Mouse (Mus musculus) limb, embryonic 15.5 days (tissue): ENCODE measurements at regions not wholly inside any gene's neighbourhood (a gene's known extent, or its start where the extent isn't known, plus 50 kb on each side); places are given as distances from the start of the nearest gene placed in this dataset.

Experiments used
- ATAC-seq: fragments of 200-750 bp; cut with Nextera tagmentation; 2 replicates; pipeline ENCODE4 v1.8.0; 2017; ENCODE audit warnings: low read depth, moderate TSS enrichment; ENCODE audit not compliant: insufficient number of reproducible peaks, low FRiP score, low TSS enrichment
- H3K27ac ChIP-seq: fragments of 300-500 bp; sonication (generic); 2 replicates; pipeline ENCODE4 v1.5.1; 2015; ENCODE audit warnings: moderate library complexity, mild to moderate bottlenecking, inconsistent platforms
- H3K27me3 ChIP-seq: fragments of 300-500 bp; sonication (generic); 2 replicates; pipeline ENCODE4 v1.6.1; 2015; ENCODE audit warnings: inconsistent platforms
- H3K36me3 ChIP-seq: fragments of 300-500 bp; sonication (generic); 2 replicates; pipeline ENCODE4 v1.6.1; 2015; ENCODE audit warnings: inconsistent platforms
- H3K4me1 ChIP-seq: fragments of 300-500 bp; sonication (generic); 2 replicates; pipeline ENCODE4 v1.6.1; 2015; ENCODE audit warnings: inconsistent platforms
- H3K4me2 ChIP-seq: fragments of 300-500 bp; sonication (generic); 2 replicates; pipeline ENCODE4 v1.6.1; 2015; ENCODE audit warnings: mild to moderate bottlenecking, inconsistent platforms
- H3K4me3 ChIP-seq: fragments of 300-500 bp; sonication (generic); 2 replicates; pipeline ENCODE4 v1.5.1; 2015; ENCODE audit warnings: mild to moderate bottlenecking, inconsistent platforms
- H3K9ac ChIP-seq: fragments of 300-500 bp; sonication (generic); 2 replicates; pipeline ENCODE4 v1.6.1; 2015; ENCODE audit warnings: inconsistent platforms
- H3K9me3 ChIP-seq: fragments of 300-500 bp; sonication (generic); 2 replicates; pipeline ENCODE4 v1.6.1; 2016; ENCODE audit warnings: inconsistent platforms
- WGBS: fragments of 180-500 bp; shearing (Covaris S2); methylation state at CpG from one replicate; pipeline ENCODE4 v1.1.7; 2015; 5-methylcytosine and 5-hydroxymethylcytosine counted together

GRCm38 (mm10) chr2:160455617-160456016 is 88.8 kb upstream of the Mafb start:
- no peak overlapping the region for H3K27ac ChIP-seq
- H3K27me3 ChIP-seq, result no peaks in the 10 kb centered on the region
- no peaks in the 10 kb centered on the region for H3K9me3 ChIP-seq
- H3K4me3 ChIP-seq, result no peak overlapping the region
- H3K36me3 ChIP-seq, result no peaks in the 10 kb centered on the region
- 80% methylated on average over 10 of the region's 10 CpGs for WGBS
- no peak for ATAC-seq
- H3K9ac ChIP-seq, result no peak overlapping the region
- peaks cover 18% of the 10 kb centered on the region for H3K4me1 ChIP-seq
- H3K4me2 ChIP-seq, result no peak overlapping the region

DNA sequence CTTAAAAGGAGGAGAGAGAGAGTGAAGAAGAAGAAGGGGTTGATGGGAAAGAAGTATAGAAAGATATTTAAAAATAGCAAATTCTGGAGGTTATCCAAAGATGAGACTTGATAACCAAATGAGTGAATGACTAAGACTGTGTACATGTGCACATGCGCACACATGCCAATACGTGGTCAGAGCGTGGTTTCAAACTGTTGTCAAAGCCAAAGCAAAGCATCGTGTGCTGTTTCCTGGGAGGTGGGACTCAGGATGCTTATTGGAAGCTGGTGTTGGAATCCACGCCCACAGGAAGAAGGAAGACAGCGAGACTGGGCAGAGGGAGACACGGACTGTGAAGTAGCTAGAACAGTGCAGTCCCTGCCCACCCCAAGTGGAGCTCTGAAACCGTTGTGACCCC is 89.8 kb upstream of the Mafb start:
- WGBS, result 68% methylated on average over 8 of the region's 8 CpGs
- no peak for ATAC-seq
- no peak overlapping the region for H3K9ac ChIP-seq

GRCm38 (mm10) chr2:160471561-160471960 is 104.7 kb upstream of the Mafb start:
- Histone ChIP-seq H3K27me3 (no peaks in the 10 kb centered on the region), H3K4me3 (no peak overlapping the region), H3K36me3 (no peaks in the 10 kb centered on the region), H3K9ac (no peak overlapping the region), H3K27ac (no peak overlapping the region), H3K4me1 (no peaks in the 10 kb centered on the region), H3K4me2 (no peak overlapping the region), H3K9me3 (no peaks in the 10 kb centered on the region)
- ATAC-seq, result no peak
- 79% methylated on average over 4 of the region's 4 CpGs for WGBS

More for the DNA sequence above, 89.8 kb upstream of the Mafb start:
- Histone ChIP-seq H3K27me3 (no peaks in the 10 kb centered on the region), H3K4me2 (no peak overlapping the region), H3K4me3 (no peak overlapping the region), H3K36me3 (no peaks in the 10 kb centered on the region), H3K9me3 (no peaks in the 10 kb centered on the region), H3K27ac (no peak overlapping the region), H3K4me1 (peaks cover 7% of the 10 kb centered on the region)

- no peak for ATAC-seq
- peaks cover 7% of the 10 kb centered on the region; the same call in 1 of the 2 replicates for H3K4me1 ChIP-seq
- no peak overlapping the region for H3K9ac ChIP-seq
- H3K27me3 ChIP-seq, result no peaks in the 10 kb centered on the region; the same call in 1 of the 2 replicates
- no peak overlapping the region for H3K4me2 ChIP-seq
- H3K27ac ChIP-seq, result no peak overlapping the region
- no peaks in the 10 kb centered on the region for H3K9me3 ChIP-seq
- 89% methylated on average over 3 of the region's 3 CpGs for WGBS
- H3K36me3 ChIP-seq, result no peaks in the 10 kb centered on the region
- no peak overlapping the region for H3K4me3 ChIP-seq
Observed at GRCm38 (mm10) chr2:160476181-160476580, 109.3 kb upstream of the Mafb start.

DNA sequence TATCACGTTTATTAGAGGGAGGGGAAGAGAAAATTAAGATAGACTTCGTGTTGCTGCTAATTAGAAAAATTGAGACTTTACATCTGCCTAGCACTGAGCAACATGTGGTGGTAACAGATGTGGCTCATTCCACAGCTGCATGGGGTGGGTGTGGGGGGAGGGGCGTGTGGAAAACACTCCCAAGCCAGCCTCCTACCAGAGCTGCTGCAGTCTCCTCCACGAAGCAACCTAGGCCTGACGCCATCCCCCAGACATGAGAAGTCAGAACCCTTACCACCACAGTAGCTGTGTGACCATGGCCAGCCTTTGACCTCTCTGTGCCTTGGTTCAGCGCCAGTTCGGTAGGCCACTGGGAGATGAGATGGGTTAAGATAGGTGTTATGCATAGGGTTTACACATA is 112.4 kb upstream of the Mafb start:
- no peak overlapping the region for H3K9ac ChIP-seq
- H3K27me3 ChIP-seq, result no peaks in the 10 kb centered on the region; the same call in 1 of the 2 replicates
- no peaks in the 10 kb centered on the region for H3K9me3 ChIP-seq
- H3K36me3 ChIP-seq, result no peaks in the 10 kb centered on the region
- no peak overlapping the region for H3K27ac ChIP-seq
- WGBS, result 32% methylated on average over 7 of the region's 7 CpGs
- no peak overlapping the region for H3K4me2 ChIP-seq
- no peak for ATAC-seq
- H3K4me1 ChIP-seq, result peaks cover 7% of the 10 kb centered on the region; the same call in 1 of the 2 replicates
- H3K4me3 ChIP-seq, result no peak overlapping the region

GRCm38 (mm10) chr2:160485097-160485496 is 118.2 kb upstream of the Mafb start:
- H3K4me1 ChIP-seq, result no peaks in the 10 kb centered on the region
- no peaks in the 10 kb centered on the region; the same call in 1 of the 2 replicates for H3K27me3 ChIP-seq
- no peak overlapping the region for H3K4me2 ChIP-seq
- H3K27ac ChIP-seq, result no peak overlapping the region
- no peak overlapping the region for H3K9ac ChIP-seq
- no peaks in the 10 kb centered on the region for H3K9me3 ChIP-seq
- no peak overlapping the region for H3K4me3 ChIP-seq
- WGBS, result 90% methylated on average over 5 of the region's 5 CpGs
- no peaks in the 10 kb centered on the region for H3K36me3 ChIP-seq
- ATAC-seq, result no peak

- H3K4me3 ChIP-seq, result no peak overlapping the region
- no peak overlapping the region for H3K4me2 ChIP-seq
- H3K27me3 ChIP-seq, result no peaks in the 10 kb centered on the region; the same call in 1 of the 2 replicates
- no peak for ATAC-seq
- no peaks in the 10 kb centered on the region for H3K9me3 ChIP-seq
- no peak overlapping the region for H3K9ac ChIP-seq
- H3K36me3 ChIP-seq, result no peaks in the 10 kb centered on the region
- H3K4me1 ChIP-seq, result no peaks in the 10 kb centered on the region
- H3K27ac ChIP-seq, result no peak overlapping the region
- 75% methylated on average over 5 of the region's 5 CpGs for WGBS
Observed at GRCm38 (mm10) chr2:160485515-160485914, 118.7 kb upstream of the Mafb start.

DNA sequence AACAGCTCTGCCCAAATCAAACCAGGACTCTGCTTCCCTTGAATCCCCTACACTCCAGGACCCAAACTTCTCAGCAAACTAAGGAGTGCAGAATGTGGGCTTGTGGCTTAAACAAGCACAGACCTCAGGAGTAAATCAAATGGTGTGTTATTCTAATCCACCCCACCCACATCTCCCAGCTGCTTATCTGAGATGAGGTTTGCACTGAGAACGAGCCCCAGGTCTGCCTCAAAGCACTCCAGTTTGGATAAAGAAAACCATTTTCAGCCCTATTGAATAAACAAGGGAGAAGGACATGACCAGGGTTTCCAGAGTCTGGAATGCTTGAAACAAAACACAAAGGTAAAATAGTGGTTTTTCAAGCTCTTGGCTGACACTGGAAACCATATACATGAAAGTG is 132.9 kb upstream of the Mafb start:
- 23% methylated on average over 1 of the region's 1 CpGs for WGBS
- no peaks in the 10 kb centered on the region for H3K9me3 ChIP-seq
- H3K4me2 ChIP-seq, result no peak overlapping the region
- H3K27me3 ChIP-seq, result 0 out of 2 replicates have a peak, but pooled peaks cover 6% of the 10 kb centered on the region
- no peaks in the 10 kb centered on the region for H3K4me1 ChIP-seq
- H3K36me3 ChIP-seq, result no peaks in the 10 kb centered on the region
- no peak overlapping the region for H3K9ac ChIP-seq
- no peak overlapping the region for H3K4me3 ChIP-seq
- H3K27ac ChIP-seq, result no peak overlapping the region
- ATAC-seq, result no peak

DNA sequence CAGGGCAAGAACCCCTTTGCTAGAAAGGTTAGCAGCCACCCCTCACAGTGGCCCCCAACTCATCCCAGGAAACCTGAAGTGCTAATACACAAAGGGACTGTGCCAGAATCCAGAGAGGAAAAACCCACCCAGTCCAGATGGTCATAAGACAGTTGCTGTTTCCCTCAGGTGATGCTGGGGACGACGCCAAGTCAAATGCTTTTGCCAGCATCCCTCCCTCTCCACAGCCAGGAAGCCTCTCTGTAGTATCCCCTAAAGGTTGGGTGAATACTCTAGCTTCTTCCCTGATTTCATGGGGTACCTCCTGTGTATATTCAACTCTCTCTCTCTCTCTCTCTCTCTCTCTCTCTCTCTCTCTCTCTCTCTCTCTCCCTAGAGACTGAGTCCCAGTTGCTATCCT is 136.0 kb upstream of the Mafb start:
- Histone ChIP-seq H3K27ac (no peak overlapping the region), H3K27me3 (0 out of 2 replicates have a peak, but pooled peaks cover 6% of the 10 kb centered on the region), H3K4me1 (no peaks in the 10 kb centered on the region), H3K4me2 (no peak overlapping the region), H3K9me3 (no peaks in the 10 kb centered on the region), H3K4me3 (no peak overlapping the region), H3K36me3 (no peaks in the 10 kb centered on the region), H3K9ac (no peak overlapping the region)
- ATAC-seq, result no peak
- 73% methylated on average over 2 of the region's 2 CpGs for WGBS

DNA sequence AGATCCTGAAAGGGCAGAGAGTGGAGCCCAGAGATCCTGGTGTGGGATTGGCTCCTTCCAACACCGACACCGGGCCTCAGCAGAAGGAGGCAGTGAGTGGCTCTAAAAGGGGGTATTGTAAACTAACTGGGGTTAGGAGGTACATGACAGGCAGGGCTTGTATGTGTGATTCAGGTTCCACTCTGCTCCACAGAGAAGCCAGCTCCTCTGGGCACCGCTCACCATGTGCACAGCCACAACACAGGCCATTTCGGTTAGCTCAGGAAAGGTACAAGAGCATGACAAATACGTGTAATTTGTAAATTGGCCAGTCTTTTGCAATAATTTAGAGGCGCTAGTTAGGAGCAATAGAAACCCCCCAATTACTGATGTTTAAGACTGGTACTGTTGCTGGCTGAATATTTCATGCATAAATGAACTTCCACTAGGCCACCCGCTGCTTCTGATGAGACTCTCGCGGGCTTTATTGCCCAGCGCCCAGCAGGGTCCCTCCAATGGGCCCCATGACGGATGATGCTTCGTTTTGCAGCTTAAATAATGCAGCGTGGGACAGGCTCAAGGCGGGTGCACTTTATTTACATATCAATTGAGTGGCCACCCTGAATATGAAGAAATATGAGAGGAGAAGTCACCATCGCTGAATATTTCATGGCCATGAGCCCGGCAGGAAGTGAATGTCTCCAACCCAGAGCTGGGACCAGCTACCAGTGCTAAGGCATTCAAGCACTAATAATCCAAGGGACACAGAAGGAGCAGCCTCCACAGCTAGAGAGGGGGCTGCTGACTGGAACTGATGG is 136.9 kb upstream of the Mafb start:
- Histone ChIP-seq H3K4me3 (no peak overlapping the region), H3K36me3 (no peaks in the 10 kb centered on the region), H3K27me3 (0 out of 2 replicates have a peak, but pooled peaks cover 6% of the 10 kb centered on the region), H3K9ac (no peak overlapping the region), H3K4me2 (no peak overlapping the region), H3K9me3 (no peaks in the 10 kb centered on the region), H3K27ac (no peak overlapping the region), H3K4me1 (no peaks in the 10 kb centered on the region)
- WGBS, result 47% methylated on average over 16 of the region's 16 CpGs
- ATAC-seq, result no peak

DNA sequence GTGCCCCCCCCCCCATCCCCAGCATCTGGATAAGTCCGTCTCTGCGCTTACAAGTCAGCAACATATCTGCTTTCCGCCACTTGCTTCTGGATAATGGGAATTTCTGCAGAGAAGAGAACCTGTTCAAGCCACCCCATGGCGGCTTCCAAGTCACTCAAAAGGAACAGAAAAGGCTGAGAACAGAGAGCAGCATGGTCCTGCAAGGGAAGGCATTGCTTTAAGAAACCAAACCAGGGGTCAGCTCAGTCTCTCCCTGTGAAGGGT is 137.5 kb upstream of the Mafb start:
- Histone ChIP-seq H3K36me3 (no peaks in the 10 kb centered on the region), H3K9ac (no peak overlapping the region), H3K27me3 (0 out of 2 replicates have a peak, but pooled peaks cover 6% of the 10 kb centered on the region), H3K4me3 (no peak overlapping the region), H3K4me2 (no peak overlapping the region), H3K4me1 (no peaks in the 10 kb centered on the region), H3K9me3 (no peaks in the 10 kb centered on the region), H3K27ac (no peak overlapping the region)
- WGBS, result 83% methylated on average over 4 of the region's 4 CpGs
- no peak for ATAC-seq

- Histone ChIP-seq H3K27ac (no peak overlapping the region), H3K4me3 (no peak overlapping the region), H3K9me3 (no peaks in the 10 kb centered on the region), H3K27me3 (0 out of 2 replicates have a peak, but pooled peaks cover 4% of the 10 kb centered on the region), H3K4me2 (no peak overlapping the region), H3K4me1 (peaks cover 3% of the 10 kb centered on the region; the same call in 1 of the 2 replicates), H3K9ac (no peak overlapping the region), H3K36me3 (no peaks in the 10 kb centered on the region)
- ATAC-seq, result no peak
- WGBS, result 60% methylated on average over 9 of the region's 9 CpGs
Observed at GRCm38 (mm10) chr2:160507371-160507770, 138.3 kb upstream of the Top1 start.
